Mouse (Mus musculus): ENCODE results near the gene Pou5f1.
A peak's percentile ranks its signal among the peaks of the same experiment; 100 is the strongest.

DNA sequence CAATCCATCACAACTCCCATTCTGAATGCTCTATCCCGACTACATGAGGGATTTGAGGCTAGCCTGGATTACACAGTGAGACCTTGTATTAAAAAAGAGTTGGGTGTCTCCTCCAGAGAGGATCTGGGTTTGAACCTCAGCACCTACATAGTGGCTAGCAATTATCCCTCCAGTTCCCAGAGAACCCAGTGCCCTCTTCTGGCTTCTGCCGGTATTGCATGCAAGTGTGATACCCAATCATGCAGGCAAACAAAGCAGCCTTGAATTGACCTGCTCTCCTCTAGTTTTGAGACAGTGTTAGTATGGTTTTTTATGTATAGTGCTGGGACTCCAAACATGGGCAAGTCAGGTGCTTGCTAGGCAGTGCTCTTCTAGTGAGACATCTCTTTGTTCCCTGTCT, 8.1 kb downstream of the Pou5f1 start:
- TF ChIP-seq CTCF (IDR thresholded peaks at IDR 0.05; ENCODE audit: low read depth) = peak; percentile 85
- no peak for TF ChIP-seq EP300 (optimal IDR thresholded peaks at IDR 0.05)
